Mouse (Mus musculus) liver, postnatal 0 days (tissue): ENCODE results near the gene Mbtd1.

Source experiments
- CTCF ChIP-seq: sonication (generic); IDR thresholded peaks from 2 replicates; pipeline ENCODE4 v1.5.1; 2016; ENCODE audit warnings: antibody characterized with exemption, low read depth
- EP300 ChIP-seq: IDR thresholded peaks from 2 replicates; pipeline ENCODE4 v1.6.1; 2016; ENCODE audit warnings: antibody characterized with exemption, low read depth, mild to moderate bottlenecking

- TF ChIP-seq CTCF (no peak), EP300 (peak; percentile 63; the same call in 1 of the 2 replicates)
Observed at GRCm38 (mm10) chr11:93987625-93988327, 102.1 kb downstream of the Mbtd1 start.
